Mouse (Mus musculus): ENCODE measurements around the gene Plcz1.

GRCm38 (mm10) chr6:140005181-140005580 is 36.1 kb downstream of the Plcz1 start:
- no peak for TF ChIP-seq POLR2A (IDR thresholded peaks at IDR 0.05; ENCODE audit: borderline replicate concordance, insufficient read depth, low read length)
- no peak for TF ChIP-seq CTCF (IDR thresholded peaks at IDR 0.05; ENCODE audit: borderline replicate concordance, insufficient read depth, low read depth, low read length)

Data from cerebellum, adult 2 months (tissue).